Mouse (Mus musculus) heart, postnatal 0 days (tissue): ENCODE measurements at regions not wholly inside any gene's neighbourhood (a gene's known extent, or its start where the extent isn't known, plus 50 kb on each side); places are given as distances from the start of the nearest gene placed in this dataset.

Source experiments
- CTCF ChIP-seq: IDR thresholded peaks from 2 replicates; pipeline ENCODE4 v1.5.1; 2016; ENCODE audit warnings: antibody characterized with exemption, control low read depth, low read depth
- EP300 ChIP-seq: IDR thresholded peaks from 2 replicates; pipeline ENCODE4 v1.6.1; 2016; ENCODE audit warnings: antibody characterized with exemption, low read depth

DNA sequence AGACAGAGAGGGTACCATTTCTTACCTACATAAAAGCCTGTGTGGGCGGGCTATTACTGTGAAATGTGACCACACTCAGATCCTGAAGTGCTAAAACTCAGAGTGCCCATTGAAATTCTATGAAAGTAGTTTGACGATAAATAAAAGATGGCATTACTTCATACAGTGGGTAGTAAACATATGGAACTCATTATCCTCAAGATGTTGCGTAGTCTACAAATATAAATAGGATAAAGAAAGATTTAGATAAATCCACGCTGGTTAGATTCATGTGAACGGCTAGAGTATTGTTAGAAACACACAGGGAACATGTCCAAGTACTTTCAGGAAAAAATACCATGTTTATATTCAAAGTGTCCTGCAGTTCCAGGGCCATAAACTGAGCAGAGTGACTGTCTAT lies 58.8 kb upstream of the Nemp2 start:
- TF ChIP-seq CTCF (no peak), EP300 (no peak)
